Mouse (Mus musculus) heart, embryonic 14.5 days (tissue): ENCODE data around the gene Ggt5. TPM values are rescaled to one million over a fixed set of nuclear protein-coding genes. Genes with fewer than 3 reads are reported as not detected.
"Not testable (repeated sequence)": the region's sequence is repeated elsewhere in the genome, so short reads cannot be mapped to it uniquely, and the experiment has no call there.

Experiments
- ATAC-seq: fragments of 200-750 bp; cut with Nextera tagmentation; 2 replicates; pipeline ENCODE4 v1.8.0; 2017; ENCODE audit warnings: low read depth, moderate TSS enrichment; ENCODE audit not compliant: insufficient number of reproducible peaks, insufficient read depth, low FRiP score
- H3K27ac ChIP-seq, 2 experiments: fragments of 200-500 bp in 1 of 2; fragments of 300-500 bp in 1 of 2; sonication (generic) in 1 of 2; replicated peaks in 1 of 2; 2 replicates each; pipeline ENCODE4 v1.5.1; 2012 to 2014; ENCODE audit warnings: low read depth in 2 of 2, low read length in 2 of 2, control low read depth in 1 of 2, mild to moderate bottlenecking in 1 of 2, mixed read lengths in 1 of 2; ENCODE audit not compliant: control insufficient read depth in 1 of 2, insufficient read depth in 1 of 2
- H3K27me3 ChIP-seq: fragments of 300-500 bp; sonication (generic); 2 replicates; pipeline ENCODE4 v1.6.1; 2014; ENCODE audit warnings: mild to moderate bottlenecking, low read length, control low read depth; ENCODE audit not compliant: control insufficient read depth, insufficient read depth
- H3K36me3 ChIP-seq: fragments of 300-500 bp; sonication (generic); 2 replicates; pipeline ENCODE4 v1.6.1; 2014; ENCODE audit warnings: mild to moderate bottlenecking, control low read depth, low read length, mixed read lengths; ENCODE audit not compliant: control insufficient read depth, insufficient read depth
- H3K4me1 ChIP-seq, 2 experiments: fragments of 200-500 bp in 1 of 2; fragments of 300-500 bp in 1 of 2; sonication (generic) in 1 of 2; 2 replicates each; pipeline ENCODE4 v1.6.1; 2012 to 2014; ENCODE audit warnings: low read length in 2 of 2, control low read depth in 1 of 2, mixed read lengths in 1 of 2; ENCODE audit not compliant: control insufficient read depth in 2 of 2, insufficient read depth in 2 of 2
- H3K4me2 ChIP-seq: fragments of 300-500 bp; sonication (generic); 2 replicates; pipeline ENCODE4 v1.6.1; 2014; ENCODE audit warnings: mild to moderate bottlenecking, low read length
- H3K4me3 ChIP-seq, 2 experiments: fragments of 200-500 bp in 1 of 2; fragments of 300-500 bp in 1 of 2; sonication (generic) in 1 of 2; 2 replicates each; pipeline ENCODE4 v1.5.1; 2012 to 2014; ENCODE audit warnings: low read length in 2 of 2, mild to moderate bottlenecking in 2 of 2, control low read depth in 1 of 2, low read depth in 1 of 2, moderate library complexity in 1 of 2; ENCODE audit not compliant: control insufficient read depth in 1 of 2, insufficient read depth in 1 of 2
- H3K9ac ChIP-seq: fragments of 300-500 bp; sonication (generic); 2 replicates; pipeline ENCODE4 v1.6.1; 2014; ENCODE audit warnings: mild to moderate bottlenecking, low read length
- H3K9me3 ChIP-seq: fragments of 300-500 bp; sonication (generic); 2 replicates; pipeline ENCODE4 v1.6.1; 2016; ENCODE audit warnings: low read length, control low read depth; ENCODE audit not compliant: control insufficient read depth
- WGBS: fragments of 180-500 bp; shearing (Covaris S2); extraction: QIAGEN DNeasy Blood & Tissue Kit; methylation state at CpG from one replicate; pipeline ENCODE4 v1.1.7; 2014; 5-methylcytosine and 5-hydroxymethylcytosine counted together
- polyA plus RNA-seq: library from polyadenylated mRNA; unstranded; fragments of >200 nt; fragmentation: Nextera tagmentation; extraction: Ambion mirVana; gene quantifications from 2 replicates; pipeline ENCODE4 v1.2.1, GENCODE M21; 2014

Ggt5 gene
- polyA plus RNA-seq, 1 experiment from 2014 or later = 7.6 TPM

GRCm38 (mm10) chr10:75561071-75561654 lies 28.0 kb upstream of the Ggt5 start, which contains the start of gene Ggt1:
TSS of gene Ggt1 (plus strand) at chr10:75561604.
- Histone ChIP-seq H3K4me3 (peak within 1 kb of the TSS in 1 of 2 experiments; percentile 63; a peak in 2 of 4 replicates), H3K4me2 (peak within 1 kb of the TSS; percentile 99), H3K4me1 (peaks cover 10 to 25% of the 10 kb centered on the region in 2 experiments), H3K9me3 (no peaks in the 10 kb centered on the region), H3K36me3 (no peaks in the 10 kb centered on the region), H3K27me3 (peaks cover 47% of the 10 kb centered on the region), H3K9ac (no peak within 1 kb of the TSS; the same call in 1 of the 2 replicates), H3K27ac (no peak within 1 kb of the TSS)
- ATAC-seq = no peak
- WGBS = 49% methylated on average over 10 of the region's 10 CpGs

GRCm38 (mm10) chr10:75562596-75562995 lies 26.5 kb upstream of the Ggt5 start:
- Histone ChIP-seq H3K4me1 (peaks cover 3 to 15% of the 10 kb centered on the region in 2 experiments), H3K36me3 (no peaks in the 10 kb centered on the region), H3K27me3 (peaks cover 47% of the 10 kb centered on the region), H3K4me3 (no peak overlapping the region), H3K4me2 (no peak overlapping the region), H3K9ac (no peak overlapping the region), H3K9me3 (no peaks in the 10 kb centered on the region), H3K27ac (no peak overlapping the region)
- no peak for ATAC-seq
- WGBS = 69% methylated on average over 8 of the region's 8 CpGs

- WGBS = 82% methylated on average over 12 of the region's 12 CpGs
- Histone ChIP-seq H3K27me3 (peaks cover 47% of the 10 kb centered on the region), H3K4me3 (no peak overlapping the region), H3K4me2 (no peak overlapping the region), H3K9ac (no peak overlapping the region), H3K27ac (no peak overlapping the region), H3K36me3 (no peaks in the 10 kb centered on the region), H3K4me1 (peaks cover 5 to 16% of the 10 kb centered on the region in 2 experiments; a peak in 3 of 4 replicates), H3K9me3 (no peaks in the 10 kb centered on the region)
- ATAC-seq = no peak
Measured at GRCm38 (mm10) chr10:75564687-75565265, 24.4 kb upstream of the Ggt5 start.

GRCm38 (mm10) chr10:75565436-75565835 lies 23.7 kb upstream of the Ggt5 start:
- Histone ChIP-seq H3K9ac (no peak overlapping the region), H3K4me3 (no peak overlapping the region), H3K9me3 (no peaks in the 10 kb centered on the region), H3K4me2 (no peak overlapping the region), H3K27me3 (peaks cover 41% of the 10 kb centered on the region), H3K36me3 (no peaks in the 10 kb centered on the region), H3K27ac (no peak overlapping the region), H3K4me1 (peaks cover 5 to 10% of the 10 kb centered on the region in 2 experiments; a peak in 2 of 4 replicates)
- 52% methylated on average over 6 of the region's 6 CpGs for WGBS
- no peak for ATAC-seq

- Histone ChIP-seq H3K4me1 (peaks cover 5 to 8% of the 10 kb centered on the region in 2 experiments; a peak in 1 of 4 replicates), H3K27me3 (peaks cover 36% of the 10 kb centered on the region), H3K36me3 (no peaks in the 10 kb centered on the region), H3K9me3 (no peaks in the 10 kb centered on the region), H3K4me2 (no peak overlapping the region), H3K27ac (no peak overlapping the region), H3K4me3 (no peak overlapping the region), H3K9ac (no peak overlapping the region)
- 85% methylated on average over 7 of the region's 7 CpGs for WGBS
- no peak for ATAC-seq
Measured at GRCm38 (mm10) chr10:75565906-75566305, 23.2 kb upstream of the Ggt5 start.

- ATAC-seq = no peak
- WGBS = 78% methylated on average over 5 of the region's 5 CpGs
- no peaks in the 10 kb centered on the region for H3K36me3 ChIP-seq
- peaks cover 5 to 8% of the 10 kb centered on the region in 2 experiments; a peak in 1 of 4 replicates for H3K4me1 ChIP-seq
- H3K9me3 ChIP-seq = no peaks in the 10 kb centered on the region
- H3K4me2 ChIP-seq = no peak overlapping the region
- H3K27ac ChIP-seq = no peak overlapping the region
- no peak overlapping the region for H3K9ac ChIP-seq
- peaks cover 32% of the 10 kb centered on the region for H3K27me3 ChIP-seq
- no peak overlapping the region for H3K4me3 ChIP-seq
Measured at GRCm38 (mm10) chr10:75566321-75566720, 22.8 kb upstream of the Ggt5 start.

GRCm38 (mm10) chr10:75566765-75567164 lies 22.4 kb upstream of the Ggt5 start:
- 85% methylated on average over 2 of the region's 2 CpGs for WGBS
- H3K4me1 ChIP-seq, H3K4me2 ChIP-seq, H3K36me3 ChIP-seq, H3K9ac ChIP-seq, H3K9me3 ChIP-seq, ATAC-seq, H3K4me3 ChIP-seq, H3K27ac ChIP-seq: not testable (repeated sequence)
- H3K27me3 ChIP-seq = peaks cover 28% of the 10 kb centered on the region
